Mouse (Mus musculus) heart, embryonic 13.5 days (tissue): ENCODE measurements around the gene Syn1. TPM values are rescaled to one million over a fixed set of nuclear protein-coding genes. Genes with fewer than 3 reads are reported as not detected.

Source experiments
- ATAC-seq: fragments of 200-750 bp; cut with Nextera tagmentation; 2 replicates; pipeline ENCODE4 v1.8.0; 2017; ENCODE audit warnings: moderate TSS enrichment; ENCODE audit not compliant: insufficient number of reproducible peaks, low FRiP score, low TSS enrichment; ENCODE audit errors: extremely low read depth
- H3K27ac ChIP-seq: fragments of 300-500 bp; sonication (generic); replicated peaks from 2 replicates; pipeline ENCODE4 v1.5.1; 2015; ENCODE audit warnings: moderate library complexity, mild to moderate bottlenecking, inconsistent platforms
- H3K27me3 ChIP-seq: fragments of 300-500 bp; sonication (generic); replicated peaks from 2 replicates; pipeline ENCODE4 v1.6.1; 2015; ENCODE audit warnings: mild to moderate bottlenecking, inconsistent platforms
- H3K36me3 ChIP-seq: fragments of 300-500 bp; sonication (generic); 2 replicates; pipeline ENCODE4 v1.6.1; 2015; ENCODE audit warnings: mild to moderate bottlenecking, inconsistent platforms
- H3K4me1 ChIP-seq: fragments of 300-500 bp; sonication (generic); 2 replicates; pipeline ENCODE4 v1.6.1; 2015; ENCODE audit warnings: inconsistent platforms
- H3K4me2 ChIP-seq: fragments of 300-500 bp; sonication (generic); 2 replicates; pipeline ENCODE4 v1.6.1; 2015; ENCODE audit warnings: inconsistent platforms, mild to moderate bottlenecking, moderate library complexity
- H3K4me3 ChIP-seq: fragments of 300-500 bp; sonication (generic); 2 replicates; pipeline ENCODE4 v1.5.1; 2015; ENCODE audit warnings: moderate library complexity, mild to moderate bottlenecking, inconsistent platforms
- H3K9ac ChIP-seq: fragments of 300-500 bp; sonication (generic); 2 replicates; pipeline ENCODE4 v1.6.1; 2015; ENCODE audit warnings: inconsistent platforms, mild to moderate bottlenecking, moderate library complexity
- H3K9me3 ChIP-seq: fragments of 300-500 bp; sonication (generic); 2 replicates; pipeline ENCODE4 v1.6.1; 2016; ENCODE audit warnings: inconsistent platforms
- WGBS: fragments of 180-500 bp; shearing (Covaris S2); methylation state at CpG from one replicate; pipeline ENCODE4 v1.1.7; 2015; ENCODE audit warnings: mixed read lengths; 5-methylcytosine and 5-hydroxymethylcytosine counted together
- polyA plus RNA-seq: library from polyadenylated mRNA; unstranded; fragments of >200 nt; fragmentation: Nextera tagmentation; extraction: Ambion mirVana; gene quantifications from 2 replicates; pipeline ENCODE4 v1.2.1, GENCODE M21; 2015

The Syn1 gene
- polyA plus RNA-seq, 1 experiment from 2014 or later = 0.15 TPM

GRCm38 (mm10) chrX:20862105-20863065 lies 58.4 kb downstream of the Syn1 start:
- Histone ChIP-seq H3K4me2 (peak overlapping the region; percentile 36), H3K4me3 (no peak overlapping the region), H3K4me1 (peaks cover 21% of the 10 kb centered on the region), H3K27ac (no peak overlapping the region), H3K27me3 (no peaks in the 10 kb centered on the region), H3K9me3 (no peaks in the 10 kb centered on the region), H3K9ac (peak overlapping the region; percentile 52), H3K36me3 (peaks cover 22% of the 10 kb centered on the region)
- 34% methylated on average over 29 of the region's 29 CpGs for WGBS
- no peak for ATAC-seq

DNA sequence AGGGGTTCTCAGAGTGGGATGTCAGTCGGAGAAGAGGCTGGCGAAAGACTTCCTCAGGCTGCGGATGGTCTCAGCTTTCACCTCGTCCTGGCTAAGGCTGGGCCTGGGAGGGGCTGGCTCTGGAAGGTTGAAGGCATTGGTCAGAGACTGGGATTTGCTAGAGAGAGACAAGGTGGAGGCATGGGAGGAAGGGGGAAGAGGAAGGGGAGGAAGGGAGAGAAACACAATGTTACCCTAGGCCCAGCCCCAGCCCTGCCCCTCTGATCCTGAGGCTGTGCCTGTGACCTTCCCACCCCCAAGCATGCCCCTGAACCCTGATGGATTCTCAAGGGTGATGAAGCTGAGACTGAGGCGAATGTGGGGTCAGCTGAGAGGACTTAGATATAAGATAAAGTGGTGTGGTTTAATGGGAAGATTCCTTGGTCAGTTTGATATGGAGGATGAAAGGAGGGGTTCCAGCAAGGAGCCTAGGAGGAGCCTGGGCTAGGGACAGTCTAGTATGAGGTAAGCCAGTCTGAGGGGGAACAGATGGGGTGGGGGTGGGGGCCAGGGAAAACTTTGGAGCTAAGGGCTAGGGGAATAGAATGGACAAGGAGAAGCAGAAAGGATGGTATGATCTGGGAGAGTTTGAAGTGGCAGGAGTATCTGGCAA lies 59.2 kb downstream of the Syn1 start:
- peaks cover 21% of the 10 kb centered on the region for H3K4me1 ChIP-seq
- H3K27me3 ChIP-seq = no peaks in the 10 kb centered on the region
- no peak overlapping the region for H3K4me2 ChIP-seq
- H3K4me3 ChIP-seq = no peak overlapping the region
- 27% methylated on average over 5 of the region's 5 CpGs for WGBS
- H3K27ac ChIP-seq = no peak overlapping the region
- H3K9ac ChIP-seq = no peak overlapping the region
- no peaks in the 10 kb centered on the region for H3K9me3 ChIP-seq
- ATAC-seq = no peak
- H3K36me3 ChIP-seq = peaks cover 30% of the 10 kb centered on the region

DNA sequence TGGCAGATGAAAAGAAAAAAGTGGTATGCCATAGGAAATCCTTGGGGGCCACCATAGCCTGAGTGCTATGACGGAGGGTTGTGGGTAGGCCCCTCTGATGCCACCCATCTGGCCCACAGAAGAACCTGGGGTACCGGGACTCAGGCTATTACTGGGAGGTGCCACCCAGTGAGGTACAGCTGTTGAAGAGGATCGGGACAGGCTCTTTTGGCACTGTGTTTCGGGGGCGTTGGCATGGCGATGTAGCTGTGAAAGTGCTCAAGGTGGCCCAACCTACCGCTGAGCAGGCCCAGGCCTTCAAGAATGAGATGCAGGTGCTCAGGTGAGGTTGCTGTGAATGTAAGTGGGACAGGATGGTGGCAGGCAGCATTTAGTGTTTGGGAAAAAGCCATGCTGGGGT lies 67.0 kb downstream of the Syn1 start:
- Histone ChIP-seq H3K4me3 (no peak overlapping the region), H3K4me2 (no peak overlapping the region), H3K27ac (no peak overlapping the region), H3K9ac (no peak overlapping the region), H3K27me3 (no peaks in the 10 kb centered on the region), H3K36me3 (peaks cover 66% of the 10 kb centered on the region), H3K4me1 (peaks cover 7% of the 10 kb centered on the region), H3K9me3 (no peaks in the 10 kb centered on the region)
- 95% methylated on average over 7 of the region's 7 CpGs for WGBS
- ATAC-seq = no peak

- Histone ChIP-seq H3K4me1 (peaks cover 7% of the 10 kb centered on the region), H3K9ac (peak overlapping the region; percentile 85), H3K9me3 (no peaks in the 10 kb centered on the region), H3K4me2 (peak overlapping the region; percentile 74), H3K27me3 (no peaks in the 10 kb centered on the region), H3K27ac (peak overlapping the region; percentile 42), H3K36me3 (peaks cover 27% of the 10 kb centered on the region), H3K4me3 (peak overlapping the region; percentile 70)
- 10% methylated on average over 42 of the region's 42 CpGs for WGBS
- peak; percentile 93 for ATAC-seq
Measured at GRCm38 (mm10) chrX:20848256-20848984, 72.4 kb downstream of the Syn1 start.

GRCm38 (mm10) chrX:20847816-20848215 lies 73.0 kb downstream of the Syn1 start:
- 2% methylated on average over 2 of the region's 2 CpGs for WGBS
- peaks cover 7% of the 10 kb centered on the region for H3K4me1 ChIP-seq
- peak overlapping the region; percentile 64 for H3K4me2 ChIP-seq
- H3K4me3 ChIP-seq = peak overlapping the region; percentile 70
- no peaks in the 10 kb centered on the region for H3K9me3 ChIP-seq
- H3K36me3 ChIP-seq = peaks cover 21% of the 10 kb centered on the region
- H3K27ac ChIP-seq = peak overlapping the region; percentile 21
- no peak overlapping the region for H3K9ac ChIP-seq
- H3K27me3 ChIP-seq = no peaks in the 10 kb centered on the region
- no peak for ATAC-seq

DNA sequence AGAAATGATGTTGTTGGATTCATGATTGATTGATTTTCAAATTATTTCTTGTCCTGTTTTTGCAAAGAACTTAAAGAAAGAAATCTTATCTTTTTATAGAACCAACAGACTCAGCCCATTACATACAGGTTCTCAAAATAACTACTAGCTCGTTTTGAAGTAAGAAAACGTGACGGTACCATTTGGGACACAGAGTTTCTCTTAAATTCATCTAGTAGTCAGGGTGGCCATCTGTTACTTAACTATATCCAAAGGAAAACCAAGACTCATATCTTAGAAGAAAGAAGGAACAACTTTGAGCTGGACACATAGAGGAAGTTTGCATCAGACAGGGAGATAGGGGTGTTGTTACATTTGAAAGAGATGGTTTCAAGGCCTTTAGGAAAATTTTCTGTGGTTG lies 73.6 kb downstream of the Syn1 start:
- H3K27me3 ChIP-seq = no peaks in the 10 kb centered on the region
- WGBS = 77% methylated on average over 3 of the region's 3 CpGs
- no peak overlapping the region for H3K9ac ChIP-seq
- peaks cover 20% of the 10 kb centered on the region for H3K36me3 ChIP-seq
- peaks cover 7% of the 10 kb centered on the region for H3K4me1 ChIP-seq
- H3K9me3 ChIP-seq = no peaks in the 10 kb centered on the region
- H3K4me2 ChIP-seq = no peak overlapping the region
- H3K4me3 ChIP-seq = no peak overlapping the region
- no peak for ATAC-seq
- H3K27ac ChIP-seq = no peak overlapping the region

DNA sequence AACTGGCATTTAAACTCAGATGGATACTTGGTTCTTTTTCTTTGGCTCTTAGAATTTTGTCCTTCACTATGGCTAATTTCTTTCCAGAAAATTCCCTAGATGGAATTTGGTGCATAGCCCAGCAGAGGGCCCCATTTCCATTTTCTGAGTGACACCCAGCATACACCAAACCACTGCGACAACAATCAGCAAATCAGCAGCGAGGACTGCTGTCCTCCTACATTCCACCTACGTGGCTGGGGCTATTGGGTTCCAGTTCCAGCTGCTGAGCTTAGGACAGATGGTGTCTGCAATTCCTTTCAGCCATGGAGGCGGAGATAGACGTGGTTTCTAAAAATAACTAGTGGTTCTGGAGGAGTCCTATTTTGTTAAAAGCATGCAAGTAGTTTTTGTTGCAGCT lies 91.9 kb downstream of the Syn1 start:
- ATAC-seq = no peak
- 15% methylated on average over 5 of the region's 5 CpGs for whole genome bisulfite sequencing
- Histone ChIP-seq H3K4me3 (no peak overlapping the region), H3K27me3 (no peaks in the 10 kb centered on the region), H3K27ac (no peak overlapping the region; the same call in 1 of the 2 replicates), H3K9ac (no peak overlapping the region), H3K4me2 (peak overlapping the region; percentile 30; the same call in 1 of the 2 replicates), H3K36me3 (no peaks in the 10 kb centered on the region), H3K4me1 (no peaks in the 10 kb centered on the region), H3K9me3 (no peaks in the 10 kb centered on the region)

- Histone ChIP-seq H3K9ac (peak overlapping the region; percentile 76), H3K4me2 (peak overlapping the region; percentile 75), H3K4me3 (peak overlapping the region; percentile 51), H3K27me3 (no peaks in the 10 kb centered on the region), H3K4me1 (peaks cover 9% of the 10 kb centered on the region), H3K9me3 (no peaks in the 10 kb centered on the region), H3K27ac (peak overlapping the region; percentile 76), H3K36me3 (no peaks in the 10 kb centered on the region)
- ATAC-seq = no peak
- 43% methylated on average over 8 of the region's 8 CpGs for WGBS
Measured at GRCm38 (mm10) chrX:20819708-20820426, 100.9 kb downstream of the Syn1 start.

DNA sequence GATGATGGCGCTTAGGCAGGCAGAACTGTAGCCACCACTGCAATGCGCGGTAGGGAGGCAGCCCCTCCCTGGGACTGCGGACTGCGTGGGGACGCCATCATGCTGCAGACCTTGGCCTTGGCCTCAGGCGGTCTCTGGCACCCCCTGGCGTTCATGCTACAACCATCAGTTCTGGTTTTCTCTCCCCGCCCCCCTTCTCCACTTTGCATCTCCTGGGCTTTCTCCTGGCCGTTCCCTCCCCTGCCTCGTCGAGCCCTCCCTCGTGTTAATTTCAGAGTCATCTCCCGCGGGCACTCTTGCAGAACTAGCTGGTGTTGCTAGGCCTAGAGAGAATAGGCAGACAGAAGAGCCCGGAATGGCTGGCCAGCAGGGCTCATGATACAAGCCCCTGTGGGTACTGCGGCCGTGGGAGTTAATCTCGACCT lies 101.6 kb downstream of the Syn1 start:
- H3K9me3 ChIP-seq = no peaks in the 10 kb centered on the region
- H3K4me1 ChIP-seq = peaks cover 9% of the 10 kb centered on the region
- peak overlapping the region; percentile 75 for H3K4me2 ChIP-seq
- peak overlapping the region; percentile 76 for H3K9ac ChIP-seq
- no peaks in the 10 kb centered on the region for H3K36me3 ChIP-seq
- H3K4me3 ChIP-seq = peak overlapping the region; percentile 51
- 18% methylated on average over 19 of the region's 19 CpGs for WGBS
- ATAC-seq = peak; percentile 78
- H3K27me3 ChIP-seq = no peaks in the 10 kb centered on the region
- H3K27ac ChIP-seq = peak overlapping the region; percentile 76

DNA sequence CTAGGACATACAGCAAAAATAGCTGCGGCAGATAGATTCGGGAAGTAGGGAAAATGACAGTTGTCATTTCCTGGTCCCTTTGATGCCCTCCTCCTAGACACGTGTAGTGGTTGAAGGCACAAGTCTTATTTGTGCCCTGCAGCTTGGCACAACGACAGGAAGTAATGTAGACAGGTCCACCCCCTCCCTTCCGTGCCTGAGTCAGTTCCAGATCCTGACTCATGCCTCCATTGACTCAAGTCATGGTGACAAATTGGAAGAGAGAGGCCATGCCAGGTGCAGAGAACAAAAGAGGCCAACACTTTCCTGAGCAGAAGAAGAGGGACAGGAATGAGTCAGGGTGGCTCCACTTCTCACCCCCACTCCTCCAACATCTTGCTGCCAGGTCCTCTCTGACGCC lies 103.8 kb downstream of the Syn1 start:
- H3K36me3 ChIP-seq = no peaks in the 10 kb centered on the region
- no peak overlapping the region for H3K27ac ChIP-seq
- H3K27me3 ChIP-seq = no peaks in the 10 kb centered on the region
- ATAC-seq = no peak
- no peaks in the 10 kb centered on the region for H3K9me3 ChIP-seq
- H3K4me3 ChIP-seq = no peak overlapping the region
- 63% methylated on average over 6 of the region's 6 CpGs for WGBS
- H3K4me2 ChIP-seq = no peak overlapping the region
- H3K4me1 ChIP-seq = peaks cover 9% of the 10 kb centered on the region
- no peak overlapping the region for H3K9ac ChIP-seq
